Mouse (Mus musculus) large intestine, adult 2 months (tissue): ENCODE results near the gene Rwdd3. TPM values are rescaled to one million over a fixed set of nuclear protein-coding genes. Genes with fewer than 3 reads are reported as not detected.

ENCODE experiments used
- DNase-seq: peaks from one replicate; pipeline ENCODE4 v3.0.0-alpha.2; 2012; ENCODE audit warnings: low read depth, low spot score
- WGBS: fragments of 180-500 bp; shearing (Covaris S2); methylation state at CpG from one replicate; pipeline ENCODE4 v1.1.7; 2018; 5-methylcytosine and 5-hydroxymethylcytosine counted together
- polyA plus RNA-seq: library from polyadenylated mRNA; depleted of rRNA; stranded (reverse); fragments of >200 nt; gene quantifications from 2 replicates; pipeline ENCODE4 v1.2.3, GENCODE M21; 2012

Rwdd3 gene
- polyA plus RNA-seq, 1 experiment, result 0.78 TPM

DNA sequence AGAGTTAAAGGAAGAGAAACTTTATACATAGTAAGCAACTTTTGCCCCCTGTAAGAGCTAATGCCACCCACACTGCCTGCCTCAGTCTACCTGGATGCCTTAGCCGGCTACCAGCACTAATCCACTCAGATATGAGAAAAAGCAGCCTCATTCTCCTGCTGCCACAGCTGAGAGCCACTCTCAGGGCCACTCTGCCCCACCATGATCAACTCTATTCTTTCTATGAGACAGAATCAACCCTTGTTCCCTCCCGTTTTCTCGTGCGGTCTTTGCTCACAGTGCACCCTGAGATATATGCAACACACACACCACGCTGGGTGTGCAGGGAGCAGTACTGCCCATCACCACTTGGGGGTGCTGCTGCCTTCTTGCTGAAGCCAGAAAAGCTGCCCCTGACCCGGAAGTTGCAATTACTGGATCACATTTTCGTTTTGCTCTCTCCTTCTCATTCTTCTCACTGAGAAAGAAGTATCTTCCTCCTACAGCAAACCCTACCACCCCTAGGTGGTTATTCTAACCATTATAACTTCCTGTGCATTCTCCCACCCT lies 8.2 kb downstream of the Rwdd3 start:
- DNase-seq, result no peak
- 36% methylated on average over 7 of the region's 7 CpGs for WGBS

DNA sequence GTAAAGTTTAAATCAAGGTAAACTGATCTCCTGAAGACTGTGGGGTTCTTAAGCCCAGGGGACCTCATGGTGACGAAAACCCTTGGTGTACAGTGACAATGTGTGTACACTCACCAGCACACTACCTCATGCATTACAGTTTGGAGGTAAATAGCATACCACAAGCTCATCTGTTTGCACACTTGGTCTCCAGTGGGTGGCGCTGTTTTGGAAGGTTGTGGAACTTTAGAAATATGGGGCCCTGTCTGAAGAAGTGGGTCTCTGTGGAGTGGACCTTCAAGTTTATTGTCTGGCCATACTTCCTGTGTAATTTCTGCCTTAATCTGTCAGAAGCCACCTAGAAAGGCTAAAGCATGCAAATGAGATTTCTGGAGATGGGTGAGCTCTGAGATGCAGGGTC lies 9.8 kb downstream of the Rwdd3 start:
- WGBS, result 68% methylated on average over 2 of the region's 2 CpGs
- DNase-seq, result no peak

DNA sequence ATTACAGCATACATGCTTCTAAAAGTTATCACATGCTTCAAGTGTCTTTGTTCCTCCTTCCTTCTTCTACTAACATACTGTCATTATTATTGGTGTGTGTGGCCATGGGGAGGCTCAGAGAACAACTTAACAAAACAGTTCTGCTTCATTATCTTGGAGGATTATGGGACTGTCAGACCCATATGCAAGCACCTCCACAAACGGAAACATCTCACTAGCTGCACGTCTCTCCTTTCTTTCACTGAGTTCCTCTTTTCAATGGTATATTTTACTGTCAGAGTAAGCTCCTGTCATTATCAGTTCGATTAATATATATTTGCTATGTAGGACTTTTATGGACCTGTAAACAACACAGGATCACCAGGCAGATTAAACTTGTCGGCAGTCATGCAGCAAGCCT lies 11.1 kb downstream of the Rwdd3 start:
- DNase-seq, result no peak
- WGBS, result 56% methylated on average over 4 of the region's 4 CpGs

DNA sequence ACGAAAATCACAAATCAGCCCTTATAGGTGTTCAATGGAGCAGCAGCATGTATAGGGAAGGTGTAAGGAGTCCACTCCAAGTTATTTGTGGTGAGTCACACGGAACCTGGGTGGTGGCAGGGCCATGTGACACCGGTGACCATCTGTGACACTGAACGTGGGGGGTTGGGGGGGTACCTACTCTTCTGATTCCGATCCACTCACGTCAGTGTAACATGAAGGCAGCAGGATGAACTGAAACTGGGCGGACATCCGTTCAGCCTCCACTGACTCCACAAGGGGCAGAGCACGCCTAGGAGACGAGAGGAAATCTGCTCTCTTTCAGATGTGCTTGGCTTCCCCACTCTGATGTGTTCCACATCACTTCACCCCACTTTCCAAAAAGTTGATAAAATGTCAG lies 11.9 kb downstream of the Rwdd3 start:
- WGBS, result 79% methylated on average over 10 of the region's 10 CpGs

DNA sequence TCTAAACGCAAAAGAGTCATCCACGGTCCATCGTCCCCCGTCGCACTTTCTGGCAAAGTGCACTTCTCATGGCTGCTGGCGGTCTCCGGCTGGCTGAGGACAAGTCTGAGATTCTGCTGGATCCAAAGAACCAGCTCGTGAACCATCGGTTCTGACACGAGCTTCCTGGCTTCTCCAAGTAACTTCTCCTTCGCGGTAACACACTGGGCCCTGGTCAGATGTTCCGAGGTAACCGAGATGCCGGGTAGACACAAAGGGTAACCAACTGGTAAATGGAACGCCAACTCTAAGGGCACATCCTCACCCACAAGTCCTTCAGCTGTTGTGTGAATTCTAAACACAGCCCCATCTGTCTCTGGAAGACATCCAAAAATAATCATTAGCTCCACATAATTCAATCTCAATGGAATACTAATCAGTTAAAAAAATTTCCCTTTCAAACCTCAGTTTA lies 12.6 kb downstream of the Rwdd3 start:
- no peak for DNase-seq
- 94% methylated on average over 16 of the region's 16 CpGs for WGBS

More for the DNA sequence above, 11.9 kb downstream of the Rwdd3 start:
- no peak for DNase-seq

- no peak for DNase-seq
- 82% methylated on average over 10 of the region's 10 CpGs for WGBS
These were observed 13.8 kb downstream of the Rwdd3 start for GRCm38 (mm10) chr3:121157546-121158330.

- DNase-seq, result no peak
- WGBS, result 84% methylated on average over 11 of the region's 11 CpGs
These were observed 14.9 kb downstream of the Rwdd3 start for GRCm38 (mm10) chr3:121156451-121157186.

DNA sequence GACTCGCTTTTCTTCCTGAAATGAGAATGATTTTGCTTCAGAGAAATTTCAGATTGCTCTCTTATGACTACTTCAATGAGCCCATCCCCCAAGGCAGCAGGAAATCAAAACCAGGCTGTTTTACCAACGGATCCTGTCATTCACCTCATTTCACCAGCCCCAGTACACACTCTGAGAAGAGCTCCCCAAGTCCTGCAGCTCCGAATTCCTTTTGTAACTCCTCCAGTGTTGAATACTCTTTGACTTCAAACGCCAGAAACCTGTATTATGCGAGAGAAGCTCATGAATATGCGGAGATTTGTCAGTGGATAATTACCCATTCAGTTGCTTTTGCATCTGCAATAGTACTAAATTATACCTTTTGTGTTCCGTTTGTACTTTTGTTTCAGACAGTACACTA lies 15.5 kb downstream of the Rwdd3 start:
- WGBS, result 70% methylated on average over 7 of the region's 7 CpGs
- no peak for DNase-seq

DNA sequence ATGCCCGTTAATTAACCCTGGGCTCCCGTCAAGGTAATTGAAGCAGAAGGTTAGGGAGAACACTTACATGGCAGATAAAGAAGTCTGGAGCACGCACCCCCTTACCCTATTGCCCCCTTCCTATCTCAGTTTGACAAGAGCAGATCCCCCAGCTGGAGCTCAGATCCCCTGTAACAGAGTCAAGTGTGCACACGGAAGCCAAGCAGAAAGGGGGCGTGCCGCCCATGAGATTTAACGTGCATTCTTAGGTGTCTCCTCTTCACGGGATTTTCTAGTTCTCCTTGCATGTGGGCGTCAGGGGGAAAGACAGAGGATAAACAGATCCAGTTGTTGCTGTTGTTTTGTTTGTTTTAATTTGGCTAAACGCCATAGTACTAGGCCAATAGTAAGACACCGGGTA lies 37.6 kb downstream of the Rwdd3 start:
- no peak for DNase-seq
- 74% methylated on average over 11 of the region's 11 CpGs for whole genome bisulfite sequencing

DNA sequence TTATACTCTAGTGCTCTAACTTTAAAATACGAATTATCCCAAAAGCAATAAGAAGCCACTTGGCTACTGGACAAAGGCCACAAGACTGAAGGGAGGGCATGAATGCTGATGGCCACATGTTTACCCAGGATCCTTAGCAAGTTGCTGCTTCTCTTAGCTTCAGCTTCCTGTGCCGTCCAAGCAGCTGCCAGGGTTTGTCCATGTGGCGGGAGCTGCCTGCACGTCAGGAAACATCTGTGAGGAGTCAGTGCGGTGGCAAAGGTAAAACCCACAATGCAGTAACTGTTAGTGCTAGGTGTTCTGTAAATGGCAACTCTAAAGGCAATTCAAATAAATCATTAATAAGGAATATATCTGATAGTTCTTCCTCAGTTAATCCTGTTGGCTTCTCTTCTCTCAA lies 38.5 kb downstream of the Rwdd3 start:
- DNase-seq, result no peak
- 75% methylated on average over 5 of the region's 5 CpGs for WGBS

- DNase-seq, result no peak
- 79% methylated on average over 2 of the region's 2 CpGs for WGBS
These were observed 44.3 kb downstream of the Rwdd3 start for GRCm38 (mm10) chr3:121127171-121127570.

GRCm38 (mm10) chr3:121126476-121126875 lies 45.0 kb downstream of the Rwdd3 start:
- 77% methylated on average over 5 of the region's 5 CpGs for WGBS
- no peak for DNase-seq

GRCm38 (mm10) chr3:121121072-121121471 lies 50.4 kb downstream of the Rwdd3 start:
- 85% methylated on average over 5 of the region's 5 CpGs for WGBS
- DNase-seq, result no peak

GRCm38 (mm10) chr3:121116590-121116989 lies 54.9 kb downstream of the Rwdd3 start:
- no peak for DNase-seq
- 81% methylated on average over 13 of the region's 13 CpGs for WGBS

DNA sequence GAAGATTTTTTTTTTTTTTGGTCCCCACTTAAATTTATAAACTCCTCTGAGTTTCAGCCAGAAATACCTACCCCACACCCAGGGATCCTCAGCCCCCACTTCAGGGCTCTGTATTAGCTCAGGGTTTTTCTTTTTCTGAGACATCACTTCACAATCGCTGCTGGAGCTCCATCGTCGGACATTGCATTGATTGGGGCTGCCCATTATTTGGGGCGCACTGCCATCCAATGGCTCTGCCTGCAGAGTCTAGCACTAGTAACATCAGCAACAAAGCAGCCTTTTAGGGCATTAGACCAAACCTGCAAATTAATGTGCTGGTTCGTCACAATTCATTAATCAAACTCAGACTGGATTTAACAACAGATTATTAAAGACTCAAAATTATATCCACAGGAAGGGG lies 55.4 kb downstream of the Rwdd3 start:
- DNase-seq, result no peak
- WGBS, result 78% methylated on average over 5 of the region's 5 CpGs

GRCm38 (mm10) chr3:121111068-121111467 lies 60.4 kb downstream of the Rwdd3 start:
- DNase-seq, result no peak
- 79% methylated on average over 8 of the region's 8 CpGs for WGBS

DNA sequence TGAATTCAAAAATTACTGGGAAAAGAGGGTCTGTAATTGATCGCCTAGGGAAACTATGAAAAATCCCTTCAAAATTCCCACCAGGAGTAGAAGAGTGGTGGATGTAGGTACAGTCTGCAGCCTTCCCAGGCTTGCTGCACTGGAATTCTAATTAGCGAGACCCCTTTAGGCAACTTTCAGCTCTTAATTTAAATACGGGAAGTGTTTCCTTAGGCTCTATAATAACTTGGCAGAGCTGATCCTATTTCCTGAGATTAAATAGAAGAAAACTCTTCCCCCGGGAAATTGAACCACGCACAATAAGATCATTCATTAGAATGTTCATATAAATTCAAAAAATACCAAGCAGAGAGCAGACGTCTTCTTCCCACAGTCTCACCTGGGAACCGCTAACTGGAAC lies 61.1 kb downstream of the Rwdd3 start:
- 84% methylated on average over 7 of the region's 7 CpGs for WGBS
- DNase-seq, result no peak

DNA sequence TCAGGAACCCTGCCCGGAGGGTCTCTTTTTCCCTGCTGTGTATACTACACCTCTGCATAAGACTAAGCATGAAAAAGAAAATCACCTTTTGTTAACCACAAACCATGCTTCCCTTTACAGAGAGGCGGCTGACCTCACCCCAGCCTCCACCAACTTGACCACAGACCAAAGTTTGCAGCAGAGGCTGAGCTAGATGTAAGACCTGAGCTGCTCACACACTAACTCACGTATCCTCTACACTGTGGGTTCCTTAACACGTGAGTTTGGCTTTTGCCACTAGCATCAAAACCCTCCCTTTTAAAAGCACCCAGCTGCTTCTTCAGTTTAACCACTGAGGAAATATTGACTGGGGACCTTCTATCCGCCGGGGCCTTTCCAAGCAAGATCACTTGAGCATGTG lies 64.0 kb downstream of the Rwdd3 start:
- no peak for DNase-seq
- WGBS, result 78% methylated on average over 6 of the region's 6 CpGs

- WGBS, result 67% methylated on average over 5 of the region's 5 CpGs
- DNase-seq, result no peak
These were observed 66.1 kb downstream of the Rwdd3 start for GRCm38 (mm10) chr3:121105408-121105708.
